Mouse (Mus musculus): Measurements from ENCODE around the gene Azin2.

DNA sequence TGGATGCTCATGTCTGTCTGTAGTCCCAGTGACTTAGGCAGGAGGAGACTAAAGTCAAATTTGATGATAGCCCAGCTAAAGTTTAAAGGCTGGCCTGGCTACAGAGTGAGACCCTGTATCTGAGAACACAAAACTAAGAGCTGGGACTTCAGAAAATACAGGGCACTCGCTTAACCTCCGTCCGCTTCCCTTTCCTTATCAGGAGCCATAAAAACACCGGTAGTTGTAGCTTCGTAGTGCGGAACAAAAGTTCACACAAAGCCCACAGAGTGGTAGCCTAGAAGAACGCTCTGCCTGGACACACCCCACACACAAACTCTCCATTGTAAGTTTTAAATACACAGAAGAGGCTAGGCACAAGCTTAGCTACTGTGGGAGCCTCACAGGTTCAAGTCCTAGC is 33.0 kb upstream of the Azin2 start:
- TF ChIP-seq CTCF (IDR thresholded peaks at IDR 0.05; ENCODE audit: extremely low read depth, insufficient read depth, low read length) (no peak), POLR2A (IDR thresholded peaks at IDR 0.05; ENCODE audit: extremely low read depth, insufficient read depth, low read length) (no peak)

Data from cortical plate, adult 2 months (tissue).